Mouse (Mus musculus) testis, adult 2 months (tissue): ENCODE measurements around the gene Olfr1395.

Experiments
- CTCF ChIP-seq: fragments of 200-500 bp; IDR thresholded peaks from 2 replicates; pipeline ENCODE4 v1.5.1; 2012; ENCODE audit warnings: low read depth, mild to moderate bottlenecking, inconsistent platforms, low read length, moderate library complexity; ENCODE audit not compliant: control insufficient read depth, insufficient read depth, insufficient replicate concordance
- POLR2A ChIP-seq: fragments of 200-500 bp; IDR thresholded peaks from 2 replicates; pipeline ENCODE4 v1.6.1; 2012; ENCODE audit warnings: low read depth, mild to moderate bottlenecking, inconsistent platforms, low read length, moderate library complexity; ENCODE audit not compliant: control insufficient read depth

- TF ChIP-seq CTCF (no peak), POLR2A (no peak)
These were observed 22.4 kb upstream of the Olfr1395 start for GRCm38 (mm10) chr11:49119635-49120034.
